Mouse (Mus musculus): ENCODE measurements around the gene BC034090.
"Not testable (repeated sequence)": the region's sequence is repeated elsewhere in the genome, so short reads cannot be mapped to it uniquely, and the experiment has no call there.

BC034090 gene

DNA sequence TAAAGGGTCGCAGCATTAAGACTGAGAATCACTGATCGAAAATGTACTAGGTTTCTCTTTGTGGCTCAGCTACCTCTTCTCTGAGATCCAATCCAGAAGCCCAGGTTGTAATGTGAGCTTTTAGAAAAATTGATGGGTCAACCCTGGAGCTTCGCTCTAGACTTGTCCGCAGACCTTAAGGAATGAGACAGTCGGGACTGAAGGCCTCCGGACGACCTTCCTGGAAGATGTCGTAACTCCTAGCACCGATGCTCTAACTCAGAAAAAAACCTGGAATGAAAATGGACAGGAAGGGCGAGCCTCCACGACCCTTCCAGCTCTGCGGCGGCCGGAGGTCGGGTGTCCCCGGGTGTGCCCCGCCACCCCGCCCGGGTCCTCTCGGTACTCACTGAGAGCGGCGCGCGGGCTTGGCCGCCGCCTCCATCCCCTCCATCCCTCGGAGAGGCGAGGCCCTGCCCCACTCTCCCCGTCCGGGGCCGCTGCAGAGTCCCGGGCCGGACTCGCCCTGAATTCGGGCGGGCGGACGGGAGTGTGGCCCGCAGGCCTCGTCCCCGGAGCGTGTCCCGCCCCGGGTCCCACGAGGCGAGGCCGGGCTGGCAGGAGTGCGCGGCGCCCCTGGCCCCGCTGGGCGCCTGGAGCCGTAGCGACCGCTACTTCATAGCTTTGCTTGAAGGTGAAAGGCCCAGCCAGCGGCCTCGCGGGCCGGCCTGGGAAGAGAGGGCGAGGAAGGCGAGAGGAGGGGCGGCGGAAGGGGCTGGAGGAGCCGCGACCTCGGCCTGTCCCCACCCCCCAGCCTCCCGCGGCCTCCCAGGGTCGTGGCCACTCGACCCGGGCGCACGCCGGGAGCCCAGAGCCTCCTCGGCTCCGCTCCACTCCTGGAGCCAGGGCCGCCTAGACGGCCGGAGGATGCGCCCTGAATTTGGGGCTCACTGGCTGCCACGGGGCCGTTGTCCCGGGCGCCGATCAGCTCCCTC lies at the start of gene BC034090:
Gene BC034090 (minus strand): TSS at position 648 of the 974 bp plus-strand sequence.
- DNase-seq (ENCODE audit: low read depth, low spot score), result no peak

DNA sequence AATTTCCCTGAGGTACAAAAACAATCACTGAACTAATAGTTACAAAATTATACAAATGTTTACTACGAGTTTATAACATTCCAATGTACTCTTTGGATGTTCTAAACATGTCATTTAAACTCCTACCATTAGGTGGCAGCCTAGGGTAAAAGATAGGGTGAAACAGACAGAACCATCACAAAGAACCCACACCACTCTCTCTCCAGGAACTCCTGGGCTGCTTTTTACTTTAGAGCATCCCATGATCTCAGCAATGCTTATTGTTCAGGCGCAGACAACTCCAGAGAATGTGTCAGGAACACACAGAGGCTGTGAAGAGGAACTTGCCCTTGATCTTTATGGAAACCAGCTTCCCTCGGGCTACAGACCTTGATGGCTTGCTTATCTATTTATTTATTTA lies 49.2 kb upstream of the BC034090 start:
- peak; percentile 59 for DNase-seq (ENCODE audit: low read depth, low spot score)

DNA sequence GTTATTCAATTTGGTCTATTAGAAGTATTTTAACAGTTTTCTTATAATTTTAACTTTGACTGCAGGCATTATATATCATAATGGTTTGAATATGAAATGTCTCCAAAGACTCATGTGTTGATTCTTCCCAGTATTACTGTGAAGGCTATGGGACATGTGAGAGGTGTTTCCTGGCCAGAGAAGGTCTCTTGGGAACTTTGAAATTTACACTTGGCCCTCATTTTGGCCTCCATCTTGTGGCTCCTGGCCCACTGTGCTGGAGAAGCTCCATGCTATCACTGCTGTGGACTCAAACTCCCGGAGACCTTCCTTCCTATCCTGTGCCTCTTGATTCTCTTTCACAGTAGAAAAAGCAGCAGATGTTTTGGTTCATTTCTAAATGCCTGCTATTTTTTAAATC lies 45.2 kb upstream of the BC034090 start:
- no peak for DNase-seq (ENCODE audit: low read depth, low spot score)

DNA sequence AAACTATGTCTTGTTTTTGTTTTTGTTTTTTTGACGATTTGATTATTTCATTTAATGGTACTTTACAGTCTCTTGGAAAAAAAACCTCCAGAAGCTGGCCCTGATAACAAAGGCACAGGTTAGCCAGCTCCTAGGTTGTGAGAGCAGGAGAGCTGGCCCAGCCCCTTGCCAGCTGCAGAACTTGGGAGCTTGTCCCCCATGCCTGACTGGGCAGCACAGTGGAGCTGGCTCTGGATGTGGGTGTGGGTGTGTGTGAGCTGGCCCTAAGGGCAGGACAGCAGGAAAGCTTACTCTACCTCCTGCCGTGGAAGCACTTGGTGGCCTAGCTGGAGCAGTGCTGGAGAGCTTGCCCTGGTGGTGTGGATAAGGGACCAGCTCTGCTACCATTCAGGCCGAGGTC lies 43.8 kb upstream of the BC034090 start:
- DNase-seq (ENCODE audit: low read depth, low spot score), result no peak

DNA sequence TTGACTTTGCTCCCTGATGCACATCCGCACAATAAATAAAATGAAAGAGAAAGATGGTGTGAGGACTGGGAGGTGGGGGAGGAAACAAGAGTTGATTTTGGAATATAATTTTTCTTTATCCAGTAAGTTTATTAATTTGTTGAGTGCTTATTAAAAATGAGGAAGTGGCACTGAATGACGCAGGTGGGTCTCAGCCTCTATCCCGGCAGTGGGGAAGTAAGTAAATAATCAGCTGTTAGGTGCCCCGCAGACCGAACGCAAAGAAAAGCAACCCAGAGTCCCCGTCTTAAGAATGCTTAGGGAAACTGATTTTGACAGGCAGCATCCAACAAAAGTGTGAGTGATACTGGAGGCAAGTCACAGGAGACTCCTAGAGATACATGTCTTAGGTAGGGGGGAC lies 39.6 kb upstream of the BC034090 start:
- DNase-seq (ENCODE audit: low read depth, low spot score), result no peak

DNA sequence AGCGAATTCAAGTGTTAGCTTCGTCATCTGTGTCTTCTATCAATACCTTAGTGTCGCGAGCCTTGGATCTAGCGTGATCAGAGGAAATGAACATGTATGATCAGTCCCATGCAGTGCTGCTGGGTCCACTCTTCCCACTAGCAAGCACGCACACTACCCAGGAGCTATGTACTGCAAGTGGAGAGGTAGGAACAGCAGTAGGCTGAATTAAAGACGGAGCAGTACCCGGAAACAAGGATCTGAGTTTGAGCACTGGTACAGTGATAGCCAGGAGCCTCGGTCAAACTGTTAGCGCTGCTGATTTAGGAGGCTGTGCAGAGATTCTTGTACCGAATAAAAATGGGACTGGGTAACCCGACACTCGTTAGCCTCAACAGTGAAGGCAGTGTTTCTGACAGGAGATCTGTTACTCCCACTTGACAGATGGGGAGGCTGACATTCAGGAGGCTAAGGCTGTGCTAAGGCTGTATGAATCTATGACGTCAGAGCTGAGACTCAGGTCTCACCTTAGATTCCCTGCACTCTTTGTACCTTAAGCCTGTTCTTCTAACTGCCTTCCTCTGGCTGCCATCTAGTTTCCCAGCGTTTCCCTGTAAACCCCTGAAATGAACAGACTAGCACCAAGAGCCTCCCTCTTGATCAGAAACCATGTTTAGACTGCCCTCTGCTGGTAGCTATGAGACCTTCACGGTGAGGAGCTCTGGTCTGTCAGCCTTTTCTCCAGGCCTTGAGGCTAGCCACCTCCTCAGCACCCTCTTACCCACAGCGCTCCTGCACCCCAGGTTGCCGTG lies 37.0 kb upstream of the BC034090 start:
- DNase-seq (ENCODE audit: low read depth, low spot score), result peak; percentile 66

DNA sequence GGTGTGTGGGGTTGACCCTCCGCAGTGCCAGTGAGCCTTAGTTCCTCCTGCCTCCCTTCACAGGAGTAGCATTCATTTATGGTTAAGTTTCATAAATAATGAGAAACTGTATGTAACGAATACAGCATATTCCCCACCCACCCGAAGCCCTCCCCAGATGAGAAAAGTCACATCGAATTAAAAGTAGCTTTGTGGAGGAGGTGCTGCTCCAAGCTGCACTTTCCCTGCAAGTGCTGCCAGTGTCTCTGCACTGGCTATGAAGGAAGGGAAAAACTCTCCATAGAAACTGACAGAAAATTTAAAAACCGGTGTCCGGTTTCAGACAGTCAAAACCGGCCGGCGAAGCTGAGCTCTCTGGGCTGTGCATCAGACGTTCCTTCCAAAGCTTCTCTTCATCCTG lies 36.1 kb upstream of the BC034090 start:
- DNase-seq (ENCODE audit: low read depth, low spot score), result no peak

DNA sequence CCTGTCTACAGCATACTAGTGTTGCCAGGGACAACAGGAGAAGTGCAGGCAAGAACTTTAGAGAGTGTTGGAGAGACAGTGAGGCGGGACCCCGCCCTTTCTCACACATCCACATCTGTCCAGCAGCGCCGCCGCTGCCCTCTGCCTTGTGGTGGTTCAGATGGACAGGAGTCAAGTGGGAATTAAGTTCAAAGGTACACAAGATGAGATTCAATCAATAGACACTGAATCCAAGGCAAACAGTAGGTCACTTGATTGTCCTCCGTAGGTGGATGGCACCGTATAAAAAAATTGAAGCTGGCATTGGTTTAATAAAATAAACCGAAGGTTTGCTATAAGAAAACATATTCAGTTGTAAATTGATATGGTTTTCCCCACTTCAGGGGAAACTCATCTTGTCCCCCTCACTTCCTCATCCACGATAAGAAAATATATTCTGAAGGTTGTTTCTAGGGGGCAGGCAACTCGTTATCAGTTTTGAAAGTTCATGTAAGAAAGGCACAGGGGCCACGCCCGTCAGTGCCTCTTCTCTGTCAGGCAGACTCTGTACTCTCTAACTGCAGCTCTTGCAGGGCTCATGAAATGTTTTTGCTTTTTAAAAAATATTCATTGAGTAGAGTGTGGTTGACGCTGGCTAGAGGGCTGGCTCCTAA lies 32.3 kb upstream of the BC034090 start:
- no peak for DNase-seq (ENCODE audit: low read depth, low spot score)

DNA sequence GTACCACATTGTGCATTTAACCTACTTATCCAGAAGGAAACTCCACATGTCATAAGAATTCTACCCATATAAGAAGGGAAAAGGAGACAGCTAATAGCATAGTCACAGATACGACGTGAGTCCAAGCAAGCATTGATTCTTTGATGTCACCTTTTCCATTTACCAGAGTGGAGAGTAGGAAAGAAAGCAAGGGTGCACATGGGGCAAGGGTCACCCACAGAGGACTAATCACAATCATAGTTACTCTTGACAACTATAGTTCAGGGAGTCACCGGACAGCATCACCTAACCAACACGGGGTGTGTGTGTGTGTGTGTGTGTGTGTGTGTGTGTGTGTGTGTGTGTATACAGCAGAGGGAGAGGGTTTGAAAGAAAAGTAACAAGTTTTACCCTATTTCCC lies 31.5 kb upstream of the BC034090 start:
- no peak for DNase-seq (ENCODE audit: low read depth, low spot score)

DNA sequence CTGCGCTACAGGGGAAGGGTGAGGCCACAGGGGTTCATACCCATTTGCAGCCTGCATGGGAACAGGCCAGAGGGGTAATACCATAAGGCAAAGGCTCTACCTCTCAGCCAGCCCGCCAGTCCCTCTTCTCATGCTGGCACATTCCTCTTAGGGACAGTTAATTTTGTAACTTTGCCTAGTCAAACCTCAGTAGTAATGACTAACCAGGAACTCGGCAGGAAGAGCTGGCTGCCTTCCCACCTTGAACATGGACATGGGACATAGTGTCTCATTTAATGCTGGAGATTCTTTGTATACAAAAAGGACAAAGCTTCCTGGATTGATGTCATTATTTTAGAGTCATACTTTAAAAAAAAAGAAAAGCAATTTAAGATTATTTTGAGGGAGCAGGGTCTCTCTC lies 30.7 kb upstream of the BC034090 start:
- no peak for DNase-seq (ENCODE audit: low read depth, low spot score)

DNA sequence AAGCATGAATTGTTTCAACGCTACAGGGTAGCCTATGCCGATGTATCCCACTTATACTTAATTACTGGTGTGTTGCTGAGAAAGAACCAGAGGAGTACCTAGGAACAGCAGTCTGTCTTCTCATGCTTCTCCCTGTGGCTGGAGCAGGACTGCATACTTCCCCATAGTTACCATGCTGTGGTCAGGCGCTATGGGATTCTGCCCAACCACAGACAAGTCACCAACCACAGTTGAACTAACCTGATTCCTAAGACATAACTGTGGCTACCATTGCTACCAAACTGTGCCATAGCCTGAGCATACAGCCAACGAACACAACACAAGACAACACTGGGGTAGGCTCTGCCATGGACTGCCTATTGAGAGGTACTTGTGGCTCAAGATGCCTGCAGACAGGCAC lies 28.7 kb upstream of the BC034090 start:
- no peak for DNase-seq (ENCODE audit: low read depth, low spot score)

DNA sequence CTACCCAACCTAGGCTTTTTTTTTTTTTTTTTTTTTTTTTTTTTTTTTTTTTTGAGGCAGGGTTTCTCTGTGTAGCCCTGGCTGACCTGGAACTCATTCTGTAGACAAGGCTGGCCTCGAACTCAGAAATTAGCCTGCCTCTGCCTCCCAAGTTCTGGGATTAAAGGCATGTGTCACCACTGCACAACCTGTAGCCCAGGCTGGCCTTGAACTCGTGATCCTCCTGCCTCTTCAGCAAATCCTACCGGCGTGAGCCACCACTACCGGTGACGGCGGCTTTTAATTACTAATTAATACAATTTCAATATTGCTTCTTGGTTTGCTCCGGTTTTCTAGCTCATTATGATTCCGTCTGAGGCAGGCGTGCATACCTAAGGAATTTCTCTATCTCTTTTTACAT lies 18.3 kb upstream of the BC034090 start:
- DNase-seq (ENCODE audit: low read depth, low spot score), result not testable (repeated sequence)

DNA sequence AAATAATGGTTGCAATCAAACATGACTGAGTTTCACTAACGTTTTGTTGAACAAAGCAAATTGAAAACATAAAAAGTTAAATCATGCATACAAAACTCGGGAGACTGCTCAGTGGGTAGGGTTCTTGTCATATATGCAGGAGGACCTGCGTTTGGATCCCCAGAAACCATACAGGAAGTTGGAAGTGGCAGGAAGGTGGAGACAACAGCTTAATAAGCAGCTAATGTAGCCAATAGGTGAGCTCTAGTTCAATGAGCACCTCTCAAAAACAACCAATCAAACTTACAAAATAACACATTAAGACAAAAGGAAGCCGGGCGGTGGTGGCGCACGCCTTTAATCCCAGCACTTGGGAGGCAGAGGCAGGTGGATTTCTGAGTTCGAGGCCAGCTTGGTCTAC lies 10.1 kb upstream of the BC034090 start:
- no peak for DNase-seq (ENCODE audit: low read depth, low spot score)

DNA sequence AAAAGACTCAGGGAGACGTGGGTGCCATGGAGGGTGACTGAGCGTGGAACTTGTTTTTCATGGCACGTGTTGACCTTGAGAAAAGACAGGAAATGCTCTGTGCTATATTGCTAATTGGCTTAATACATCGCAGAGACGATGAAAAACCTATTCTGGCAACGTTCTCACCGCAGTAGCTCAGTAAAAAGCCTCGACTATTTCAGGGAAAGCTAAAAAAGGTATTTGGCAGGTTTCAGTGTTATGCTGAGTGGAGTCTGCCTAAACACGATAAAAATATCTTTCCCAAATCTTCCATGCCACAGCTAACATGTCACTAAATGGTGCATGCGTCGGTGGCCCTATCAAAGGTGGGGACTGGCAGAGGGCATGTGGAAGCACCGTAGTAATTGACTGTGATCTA lies 8.9 kb upstream of the BC034090 start:
- DNase-seq (ENCODE audit: low read depth, low spot score), result no peak

DNA sequence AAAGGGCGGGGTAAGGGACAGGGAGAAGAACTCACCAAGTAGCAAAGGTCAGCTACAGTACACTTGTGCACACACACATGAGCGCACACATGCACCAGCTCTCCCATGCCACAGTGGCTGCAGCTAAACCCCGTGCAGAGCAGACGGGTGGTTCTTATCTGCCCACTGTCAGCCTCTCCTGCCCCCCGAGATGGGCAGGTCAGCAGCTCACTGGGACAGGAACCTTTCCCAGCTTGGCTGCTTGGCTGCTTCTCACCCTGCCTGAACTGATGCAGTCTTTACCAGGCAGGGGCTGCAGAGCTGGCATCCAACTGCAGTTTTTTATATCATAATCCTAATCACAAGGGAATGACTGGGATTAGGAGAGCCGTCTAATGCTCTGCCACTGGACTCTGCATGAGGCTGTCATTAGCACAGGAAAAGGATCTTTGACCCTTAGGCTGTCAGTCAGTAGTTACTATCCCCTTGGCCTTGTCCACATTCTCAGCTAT lies 8.4 kb upstream of the BC034090 start:
- DNase-seq (ENCODE audit: low read depth, low spot score), result no peak

DNA sequence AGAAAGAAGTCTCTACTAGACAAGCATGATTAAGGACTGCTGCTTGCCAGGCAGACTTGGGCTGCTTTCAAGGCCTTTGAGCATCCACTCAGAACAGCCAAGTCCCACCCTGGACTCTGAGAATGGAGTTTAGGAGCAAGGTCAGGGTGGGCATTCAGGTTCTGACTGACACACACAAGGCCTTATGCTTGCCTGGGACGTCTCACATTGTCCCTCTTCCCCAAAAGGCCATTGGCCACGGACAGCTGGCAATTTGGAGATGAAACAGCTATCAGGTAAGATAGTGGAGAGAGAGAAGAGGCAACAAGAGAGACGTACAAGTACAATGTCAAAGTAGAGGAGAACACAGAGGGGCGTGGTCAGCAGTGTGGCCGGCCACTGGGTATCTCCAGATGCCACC lies 7.4 kb upstream of the BC034090 start:
- no peak for DNase-seq (ENCODE audit: low read depth, low spot score)

DNA sequence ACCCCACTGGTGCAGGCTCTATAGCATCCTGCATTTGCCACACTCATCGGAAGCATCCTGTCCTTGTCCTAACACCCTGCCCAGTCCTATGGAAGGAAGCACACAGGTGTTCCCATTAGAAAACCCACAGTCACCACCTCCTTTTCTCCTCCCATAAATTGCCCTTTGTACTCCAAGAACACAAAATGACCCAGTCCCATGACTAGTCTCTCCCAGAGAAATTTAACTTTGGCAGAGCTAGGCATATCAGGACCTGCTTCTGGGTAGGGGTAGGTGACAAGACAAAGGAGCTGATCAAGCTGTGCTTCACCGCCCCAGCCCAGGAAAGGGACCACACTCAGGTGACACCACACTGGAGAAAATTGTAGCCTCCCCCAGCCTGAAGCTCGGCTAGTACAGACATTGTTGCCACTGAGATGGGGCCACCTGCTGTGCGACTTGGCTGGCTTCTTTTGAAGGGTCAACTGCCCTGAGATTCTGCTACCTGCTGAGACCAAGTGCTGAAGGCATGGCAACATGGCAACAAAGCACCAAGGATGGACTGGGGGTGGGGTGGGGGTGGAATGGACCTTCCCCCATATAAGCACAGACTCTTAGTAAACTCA lies 6.4 kb upstream of the BC034090 start:
- DNase-seq (ENCODE audit: low read depth, low spot score), result no peak

DNA sequence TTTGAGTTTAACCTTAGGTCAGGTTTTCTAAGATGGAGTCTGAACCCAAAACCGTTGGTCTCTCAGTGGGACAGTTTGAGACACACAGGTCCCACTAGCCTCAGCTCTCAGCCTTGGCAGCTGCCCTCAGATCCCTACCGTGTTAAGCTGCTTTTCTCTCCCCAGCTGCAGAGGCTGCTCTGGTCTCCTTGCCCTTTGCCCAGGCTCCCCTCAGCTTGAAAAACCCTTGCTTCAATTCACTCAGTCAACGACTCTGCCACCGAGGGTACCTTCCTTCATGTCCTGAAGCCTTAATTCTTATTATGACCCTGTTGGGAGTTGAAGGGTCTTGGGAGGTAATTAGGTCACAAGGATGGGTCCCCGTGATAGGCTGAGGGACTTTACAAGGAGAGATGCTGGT lies 5.7 kb upstream of the BC034090 start:
- no peak for DNase-seq (ENCODE audit: low read depth, low spot score)

DNA sequence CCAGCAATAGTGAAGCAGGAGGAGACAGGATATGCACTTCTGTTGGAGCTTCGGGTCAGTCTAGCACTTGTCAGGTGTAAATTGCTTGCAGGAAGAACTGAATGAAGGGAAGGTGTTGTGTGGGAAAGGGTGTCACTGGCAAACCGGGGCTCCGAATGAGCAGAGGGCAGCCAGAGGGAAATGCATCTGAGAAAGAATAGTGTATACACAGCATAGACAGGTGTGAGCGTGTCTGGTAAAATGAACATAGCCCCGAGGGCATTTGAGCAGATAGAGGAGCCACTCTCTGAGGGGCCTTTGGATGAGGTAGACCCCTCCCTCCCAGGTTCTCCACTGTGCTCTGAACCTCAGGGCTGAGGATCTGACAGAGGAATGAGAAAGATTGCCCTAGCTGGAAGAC lies 3.8 kb upstream of the BC034090 start:
- no peak for DNase-seq (ENCODE audit: low read depth, low spot score)

DNA sequence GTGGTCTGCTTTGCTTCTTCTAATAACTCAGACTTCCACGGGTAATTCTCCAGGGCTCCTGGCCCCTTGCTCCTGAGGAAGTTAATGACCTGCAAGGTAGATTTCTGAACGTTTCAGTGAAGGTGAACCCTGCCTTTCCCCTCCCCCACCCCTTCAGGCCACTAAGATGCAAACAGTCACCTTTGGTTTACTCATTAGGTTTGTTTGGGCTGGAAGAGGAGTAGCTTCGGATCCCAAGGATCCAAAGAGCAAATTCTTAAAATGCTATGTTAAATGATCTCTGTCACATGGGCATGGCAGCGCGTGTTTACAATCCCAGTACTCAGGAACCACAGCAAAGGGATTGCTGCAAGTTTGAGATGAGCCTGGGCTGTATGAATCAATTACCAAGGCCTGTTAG lies 3.2 kb upstream of the BC034090 start:
- no peak for DNase-seq (ENCODE audit: low read depth, low spot score)

DNA sequence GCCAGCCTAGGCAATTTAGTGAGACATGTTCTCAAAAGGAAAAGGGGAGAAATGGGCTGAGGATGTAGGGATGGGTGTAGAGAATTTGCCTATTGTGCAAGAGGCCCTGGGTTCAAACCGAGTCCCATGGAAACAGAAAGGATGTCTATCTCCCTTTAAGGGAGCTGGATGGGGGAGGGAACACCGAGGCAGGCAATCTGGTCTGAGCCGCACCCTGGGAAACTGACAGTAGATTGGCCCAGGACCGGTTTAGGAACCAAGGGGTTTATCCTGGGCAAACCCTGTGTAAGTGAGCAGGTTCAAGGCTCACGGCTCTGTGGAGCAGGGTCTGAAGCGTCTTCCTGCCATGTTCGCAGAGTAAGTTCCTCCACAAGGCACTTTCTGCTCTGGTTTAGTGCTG lies 1.3 kb upstream of the BC034090 start:
- DNase-seq (ENCODE audit: low read depth, low spot score), result no peak

DNA sequence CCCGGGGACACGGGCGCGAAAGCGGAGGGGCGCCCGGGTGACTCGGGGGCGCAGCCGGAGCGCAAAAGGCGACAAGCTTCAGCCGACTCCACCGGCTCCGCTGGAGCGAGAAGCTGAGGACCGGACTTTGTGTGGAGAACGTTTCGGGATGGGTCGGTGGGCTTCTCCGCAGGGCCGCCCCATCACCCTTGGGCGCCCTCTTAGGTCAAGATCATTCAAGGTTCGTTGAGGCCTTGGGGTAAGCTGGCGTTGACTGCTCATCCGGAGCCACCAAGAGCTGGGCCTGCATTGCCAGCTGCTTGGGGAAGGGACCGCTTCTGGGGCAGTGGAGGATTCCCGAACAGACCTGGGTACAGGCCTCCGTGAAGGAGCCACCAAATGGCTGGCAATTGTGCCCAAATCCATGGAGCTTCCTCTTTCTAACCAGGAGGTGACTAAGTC lies 547 bp upstream of the BC034090 start:
- DNase-seq (ENCODE audit: low read depth, low spot score), result no peak
